20 mouse cellular contexts compared by ENCODE assay signal in genomic region chr7:127190672-127191071, GRCm38 (mm10). TPM values are rescaled to one million over a fixed set of nuclear protein-coding genes. Genes with fewer than 3 reads are reported as not detected.
DNase-seq lines count a peak whose midpoint lies in the region; TF ChIP-seq lines count a peak whose summit lies in the region.
"Had no signal": no experiment of that assay in that cellular context is flagged by ENCODE, and none has a peak within 500 bp of the region (broad histone marks: within the 10 kb centered on the region; RNA-seq: fewer than 3 reads in every experiment).

No protein-coding gene starts in this region.

- H3K27me3 ChIP-seq in thymus, adult 2 months (ENCODE audit: control insufficient read depth, insufficient read depth, low read length) = no peaks in the 10 kb centered on the region
- H3K27me3 ChIP-seq: embryonic facial prominence, embryonic 13.5 days; embryonic facial prominence, embryonic 15.5 days; forebrain, embryonic 12.5 days; Patski had no signal

- peak overlapping the region; percentile 4; the same call in 1 of the 2 replicates for H3K27ac ChIP-seq in thymus, adult 2 months (ENCODE audit: control insufficient read depth, insufficient read depth, low read length)
- H3K27ac ChIP-seq: embryonic facial prominence, embryonic 13.5 days; embryonic facial prominence, embryonic 15.5 days; forebrain, embryonic 10.5 days; forebrain, embryonic 12.5 days had no signal

- 93% methylated on average over 6 of the region's 6 CpGs for WGBS in thymus, adult 2 months

- H3K36me3 ChIP-seq in thymus, adult 2 months (ENCODE audit: control insufficient read depth, insufficient read depth, low read length) = peaks cover 20% of the 10 kb centered on the region; the same call in 1 of the 2 replicates

- no peak for TF ChIP-seq POLR2A in thymus, adult 2 months (IDR thresholded peaks at IDR 0.05; ENCODE audit: control insufficient read depth, extremely low read depth, insufficient read depth, low read length, poor library complexity)

- H3K4me1 ChIP-seq in thymus, adult 2 months (replicated peaks; ENCODE audit: control insufficient read depth, insufficient read depth, low read length) = peaks cover 36% of the 10 kb centered on the region

- H3K4me3 ChIP-seq in thymus, adult 2 months (ENCODE audit: control insufficient read depth, insufficient read depth, low read length) = no peak overlapping the region
- H3K4me3 ChIP-seq: embryonic facial prominence, embryonic 13.5 days; embryonic facial prominence, embryonic 15.5 days; erythroblast, embryonic 14.5 days; forebrain, embryonic 10.5 days; forebrain, embryonic 12.5 days had no signal

- DNase-seq in thymus, adult 2 months = no peak
- DNase-seq in thymus, postnatal 36 days = no peak
- peak; percentile 20 for DNase-seq in induced T-regulatory cell, adult 2 months (ENCODE audit: low read depth)
- DNase-seq in gastrocnemius, adult 8-10 months (ENCODE audit: low spot score in 2 of 2) = no peak
- DNase-seq in layer of hippocampus, adult 18-20 months (ENCODE audit: low spot score in 2 of 2) = no peak
- DNase-seq: adrenal gland, adult 8-10 months; adrenal gland, postnatal 14 days; adrenal gland, postnatal 36 days; cerebellum, adult 11-12 months; cerebellum, adult 2 months; cerebellum, adult 9-11 months; cerebellum, postnatal 14 days; cerebellum, postnatal 36 days; embryo, embryonic 11 days had no signal

- TF ChIP-seq CTCF in thymus, adult 2 months (IDR thresholded peaks at IDR 0.05; ENCODE audit: borderline replicate concordance, control insufficient read depth, extremely low read depth, insufficient read depth, low read length, poor library complexity) = no peak

RNA-seq across cellular contexts. Expression of gene Cd2bp2, which starts 5.2 kb away (rescaled TPM):
- 63.4 and 67.2 TPM in 2 replicates for polyA plus RNA-seq in thymus, adult 2 months (2012; rRNA removed)
- 10 to 100 TPM; 25.2 to 35.0 (median 32.7) TPM for total RNA-seq in gastrocnemius, adult 8-10 months (2022)
- total RNA-seq in layer of hippocampus, adult 18-20 months (2021) = 100 to 1,000 TPM in 1 of 2 experiments, 10 to 100 TPM in 1; 87.8 to 105 TPM

RNA-seq across cellular contexts. Expression of gene Tbc1d10b, which starts 17.6 kb away (rescaled TPM):
- polyA plus RNA-seq in thymus, adult 2 months (2012; rRNA removed) = 70.3 and 81.3 TPM in 2 replicates
- 10 to 100 TPM; 29.1 to 34.3 (median 32.1) TPM for total RNA-seq in gastrocnemius, adult 8-10 months (2022)
- 100 to 1,000 TPM in 1 of 2 experiments, 10 to 100 TPM in 1; 93.5 to 106 TPM for total RNA-seq in layer of hippocampus, adult 18-20 months (2021)

RNA-seq across cellular contexts. Expression of gene Mylpf, which starts 18.0 kb away (rescaled TPM):
- polyA plus RNA-seq in thymus, adult 2 months (2012; rRNA removed) = 10.7 and 12.3 TPM in 2 replicates
- over 10,000 TPM; 27,006 to 32,685 (median 27,393) TPM for total RNA-seq in gastrocnemius, adult 8-10 months (2022)
- 1 to 10 TPM; 1.7 to 2.2 TPM for total RNA-seq in layer of hippocampus, adult 18-20 months (2021)

RNA-seq across cellular contexts. Expression of gene Zfp553, which starts 42.2 kb away (rescaled TPM):
- polyA plus RNA-seq in thymus, adult 2 months (2012; rRNA removed) = 30.4 and 31.6 TPM in 2 replicates
- 1 to 10 TPM; 4.2 to 5.5 (median 4.8) TPM for total RNA-seq in gastrocnemius, adult 8-10 months (2022)
- total RNA-seq in layer of hippocampus, adult 18-20 months (2021) = 10 to 100 TPM; 22.4 TPM

RNA-seq across cellular contexts. Expression of gene Sept1, which starts 42.3 kb away (rescaled TPM):
- polyA plus RNA-seq in thymus, adult 2 months (2012; rRNA removed) = 1,045 and 1,102 TPM in 2 replicates
- 1 to 10 TPM; 1.0 to 2.8 (median 1.4) TPM for total RNA-seq in gastrocnemius, adult 8-10 months (2022)
- 1 to 10 TPM; 5.9 to 7.9 TPM for total RNA-seq in layer of hippocampus, adult 18-20 months (2021)

Comparison
In these comparisons a context has a peak if more than half of its experiments do, and no peak if none do; other contexts are left out.
1. RNA of gene Mylpf, which starts 18.0 kb away (total RNA-seq): 27,006 to 32,685 TPM in gastrocnemius, adult 8-10 months; 1.7 to 2.2 TPM in layer of hippocampus, adult 18-20 months; every median in the first group is over 1,000 times any median in the second.